Mouse (Mus musculus) lung, embryonic 14.5 days (tissue): ENCODE results near the gene Gdpd3. TPM values are rescaled to one million over a fixed set of nuclear protein-coding genes. Genes with fewer than 3 reads are reported as not detected.
A peak's percentile ranks its signal among the peaks of the same experiment; 100 is the strongest.

ENCODE experiments used
- ATAC-seq: fragments of 200-750 bp; cut with Nextera tagmentation; 2 replicates; pipeline ENCODE4 v1.8.0; 2017; ENCODE audit warnings: mild to moderate bottlenecking, moderate TSS enrichment, moderate library complexity; ENCODE audit not compliant: insufficient read depth
- DNase-seq: peaks from one replicate; pipeline ENCODE4 v3.0.0-alpha.2; 2015
- H3K27ac ChIP-seq: fragments of 300-500 bp; sonication (generic); 2 replicates; pipeline ENCODE4 v1.5.1; 2014; ENCODE audit warnings: low read depth, mild to moderate bottlenecking, moderate library complexity
- H3K27me3 ChIP-seq: fragments of 300-500 bp; sonication (generic); 2 replicates; pipeline ENCODE4 v1.6.1; 2014; ENCODE audit warnings: low read length, control low read depth; ENCODE audit not compliant: insufficient read depth
- H3K36me3 ChIP-seq: fragments of 300-500 bp; sonication (generic); 2 replicates; pipeline ENCODE4 v1.6.1; 2014; ENCODE audit warnings: control low read depth; ENCODE audit not compliant: insufficient read depth
- H3K4me1 ChIP-seq: fragments of 300-500 bp; sonication (generic); 2 replicates; pipeline ENCODE4 v1.6.1; 2014; ENCODE audit warnings: antibody characterized with exemption, control low read depth; ENCODE audit not compliant: insufficient read depth
- H3K4me2 ChIP-seq: fragments of 300-500 bp; sonication (generic); 2 replicates; pipeline ENCODE4 v1.6.1; 2014; ENCODE audit warnings: mild to moderate bottlenecking
- H3K4me3 ChIP-seq: fragments of 300-500 bp; sonication (generic); 2 replicates; pipeline ENCODE4 v1.5.1; 2014; ENCODE audit warnings: low read depth, low read length
- H3K9ac ChIP-seq: fragments of 300-500 bp; sonication (generic); 2 replicates; pipeline ENCODE4 v1.6.1; 2014
- H3K9me3 ChIP-seq: fragments of 300-500 bp; sonication (generic); 2 replicates; pipeline ENCODE4 v1.6.1; 2016; ENCODE audit warnings: low read depth, low read length, control low read depth
- CTCF ChIP-seq: IDR thresholded peaks from 2 replicates; pipeline ENCODE4 v1.5.1; 2016; ENCODE audit warnings: antibody characterized with exemption, low read depth
- WGBS: fragments of 180-500 bp; shearing (Covaris S2); extraction: QIAGEN DNeasy Blood & Tissue Kit; methylation state at CpG from one replicate; pipeline ENCODE4 v1.1.7; 2014; 5-methylcytosine and 5-hydroxymethylcytosine counted together
- polyA plus RNA-seq: library from polyadenylated mRNA; unstranded; fragments of >200 nt; fragmentation: Nextera tagmentation; extraction: Ambion mirVana; gene quantifications from 2 replicates; pipeline ENCODE4 v1.2.1, GENCODE M21; 2014

Gdpd3 gene
- polyA plus RNA-seq, 1 experiment from 2014 or later: 3.3 TPM

- peaks cover 15% of the 10 kb centered on the region for H3K27me3 ChIP-seq
- no peak overlapping the region for H3K4me2 ChIP-seq
- 16% methylated on average over 1 of the region's 1 CpGs for whole genome bisulfite sequencing
- no peaks in the 10 kb centered on the region for H3K9me3 ChIP-seq
- ATAC-seq (no peak), DNase-seq (no peak)
- no peak overlapping the region for H3K27ac ChIP-seq
- TF ChIP-seq CTCF: peak; percentile 35
- H3K4me3 ChIP-seq: no peak overlapping the region
- no peaks in the 10 kb centered on the region for H3K36me3 ChIP-seq
- no peaks in the 10 kb centered on the region for H3K4me1 ChIP-seq
- H3K9ac ChIP-seq: no peak overlapping the region
Observed at GRCm38 (mm10) chr7:126818818-126819217, 52.7 kb downstream of the Gdpd3 start.

GRCm38 (mm10) chr7:126821835-126822511 is 55.8 kb downstream of the Gdpd3 start:
- Histone ChIP-seq H3K27ac (no peak overlapping the region), H3K27me3 (peaks cover 22% of the 10 kb centered on the region), H3K4me3 (no peak overlapping the region), H3K4me1 (no peaks in the 10 kb centered on the region), H3K36me3 (no peaks in the 10 kb centered on the region), H3K4me2 (no peak overlapping the region), H3K9me3 (no peaks in the 10 kb centered on the region), H3K9ac (no peak overlapping the region)
- TF ChIP-seq CTCF: peak; percentile 96
- peak; percentile 92 for DNase-seq
- 25% methylated on average over 7 of the region's 7 CpGs for WGBS
- peak; percentile 52 for ATAC-seq

GRCm38 (mm10) chr7:126822741-126823140 is 56.6 kb downstream of the Gdpd3 start:
- ATAC-seq: no peak
- 10% methylated on average over 9 of the region's 9 CpGs for WGBS
- no peaks in the 10 kb centered on the region for H3K4me1 ChIP-seq
- H3K9ac ChIP-seq: no peak overlapping the region
- H3K27me3 ChIP-seq: peaks cover 22% of the 10 kb centered on the region
- no peak for TF ChIP-seq CTCF
- peak overlapping the region; percentile 57; the same call in 1 of the 2 replicates for H3K4me2 ChIP-seq
- no peaks in the 10 kb centered on the region for H3K9me3 ChIP-seq
- no peak overlapping the region for H3K27ac ChIP-seq
- DNase-seq: no peak
- peak overlapping the region; percentile 25; the same call in 1 of the 2 replicates for H3K4me3 ChIP-seq
- no peaks in the 10 kb centered on the region for H3K36me3 ChIP-seq

- peak overlapping the region; percentile 25 for H3K4me3 ChIP-seq
- ATAC-seq: no peak
- no peak for DNase-seq
- no peak overlapping the region for H3K27ac ChIP-seq
- H3K4me2 ChIP-seq: peak overlapping the region; percentile 57
- H3K4me1 ChIP-seq: no peaks in the 10 kb centered on the region
- 0% methylated on average over 17 of the region's 19 CpGs for WGBS
- peak overlapping the region; percentile 23; the same call in 1 of the 2 replicates for H3K9ac ChIP-seq
- H3K9me3 ChIP-seq: no peaks in the 10 kb centered on the region
- no peak for TF ChIP-seq CTCF
- H3K36me3 ChIP-seq: no peaks in the 10 kb centered on the region
- H3K27me3 ChIP-seq: peaks cover 22% of the 10 kb centered on the region
Observed at GRCm38 (mm10) chr7:126823202-126823711, 57.1 kb downstream of the Gdpd3 start.

GRCm38 (mm10) chr7:126823940-126824339 is 57.8 kb downstream of the Gdpd3 start:
- Histone ChIP-seq H3K27ac (no peak overlapping the region), H3K4me3 (no peak overlapping the region), H3K27me3 (peaks cover 22% of the 10 kb centered on the region), H3K9me3 (no peaks in the 10 kb centered on the region), H3K9ac (no peak overlapping the region), H3K36me3 (no peaks in the 10 kb centered on the region), H3K4me1 (no peaks in the 10 kb centered on the region), H3K4me2 (no peak overlapping the region)
- TF ChIP-seq CTCF: no peak
- ATAC-seq (no peak), DNase-seq (no peak)
- 10% methylated on average over 10 of the region's 10 CpGs for WGBS

Other genes starting within 250 kb of the Gdpd3 start
- gene Eif3c, start 199.9 kb upstream of the Gdpd3 start, polyA plus RNA-seq: 169 and 183 TPM in 2 replicates
- gene Apobr, start 181.4 kb upstream of the Gdpd3 start, polyA plus RNA-seq: 0.32 and 0.54 TPM in 2 replicates
- gene Cln3, start 180.5 kb upstream of the Gdpd3 start, polyA plus RNA-seq: 24.1 and 27.3 TPM in 2 replicates
- gene Il27, start 171.4 kb upstream of the Gdpd3 start, polyA plus RNA-seq: not detected in 2 replicates
- 9.7 and 10.7 TPM in 2 replicates for gene Nupr1, start 135.5 kb upstream of the Gdpd3 start, polyA plus RNA-seq
- gene Sgf29, start 117.0 kb upstream of the Gdpd3 start, polyA plus RNA-seq: 49.5 and 61.3 TPM in 2 replicates
- 1.4 and 2.6 TPM in 2 replicates for gene Sult1a1, start 89.9 kb upstream of the Gdpd3 start, polyA plus RNA-seq
- gene Bola2, start 70.9 kb upstream of the Gdpd3 start, polyA plus RNA-seq: 123 and 126 TPM in 2 replicates
- 8.9 and 9.7 TPM in 2 replicates for gene Slx1b, start 70.5 kb upstream of the Gdpd3 start, polyA plus RNA-seq
- 29.2 and 29.3 TPM in 2 replicates for gene Coro1a, start 58.5 kb upstream of the Gdpd3 start, polyA plus RNA-seq
- gene Mapk3, start 6.7 kb upstream of the Gdpd3 start, polyA plus RNA-seq: 111 and 117 TPM in 2 replicates
- 87.8 and 91.2 TPM in 2 replicates for gene Ypel3, start 10.6 kb downstream of the Gdpd3 start, polyA plus RNA-seq
- gene Tbx6, start 15.1 kb downstream of the Gdpd3 start, polyA plus RNA-seq: 0.28 TPM in 1 of 2 replicates, not detected in the other
- 278 and 300 TPM in 2 replicates for gene Ppp4c, start 26.2 kb downstream of the Gdpd3 start, polyA plus RNA-seq
- 0.17 and 0.88 TPM in 2 replicates for gene Fam57b, start 31.3 kb downstream of the Gdpd3 start, polyA plus RNA-seq
- not detected in 2 replicates for gene 4930451I11Rik, start 65.3 kb downstream of the Gdpd3 start, polyA plus RNA-seq
- gene Doc2a, start 81.1 kb downstream of the Gdpd3 start, polyA plus RNA-seq: 0.33 and 0.80 TPM in 2 replicates
- 19.9 and 26.7 TPM in 2 replicates for gene Hirip3, start 95.6 kb downstream of the Gdpd3 start, polyA plus RNA-seq
- 92.9 and 99.7 TPM in 2 replicates for gene Ino80e, start 96.0 kb downstream of the Gdpd3 start, polyA plus RNA-seq
- 34.8 and 40.1 TPM in 2 replicates for gene Taok2, start 118.4 kb downstream of the Gdpd3 start, polyA plus RNA-seq
- gene Tmem219, start 156.6 kb downstream of the Gdpd3 start, polyA plus RNA-seq: 26.7 and 31.5 TPM in 2 replicates
- gene Kctd13, start 162.5 kb downstream of the Gdpd3 start, polyA plus RNA-seq: 12.1 and 15.7 TPM in 2 replicates
- gene Asphd1, start 183.2 kb downstream of the Gdpd3 start, polyA plus RNA-seq: 0.39 TPM in 1 of 2 replicates, not detected in the other
- gene Sez6l2, start 184.2 kb downstream of the Gdpd3 start, polyA plus RNA-seq: 0.68 and 1.1 TPM in 2 replicates
- gene Cdipt, start 209.6 kb downstream of the Gdpd3 start, polyA plus RNA-seq: 86.1 and 92.8 TPM in 2 replicates
- 1.5 TPM in 2 replicates for gene Cdiptos, start 209.8 kb downstream of the Gdpd3 start, polyA plus RNA-seq
- 7.7 and 8.0 TPM in 2 replicates for gene Mvp, start 248.3 kb downstream of the Gdpd3 start, polyA plus RNA-seq